Mouse (Mus musculus): Measurements from ENCODE around the gene Psma6. TPM values are rescaled to one million over a fixed set of nuclear protein-coding genes. Genes with fewer than 3 reads are reported as not detected.

Psma6 gene
- total and polyA plus RNA-seq, 3 experiments, result 255 to 309 TPM; not detected in 1

GRCm38 (mm10) chr12:55389132-55390081 lies 5.4 kb downstream of the Psma6 start:
- Histone ChIP-seq H3K9ac (ENCODE audit: control insufficient read depth, low read depth, low read length, poor library complexity, severe bottlenecking) (peak overlapping the region; percentile 56), H3K27me3 (ENCODE audit: control insufficient read depth in 1 of 2, insufficient read depth in 2 of 2, low read length in 2 of 2) (no peaks in the 10 kb centered on the region), H3K36me3 (ENCODE audit: control insufficient read depth in 1 of 2, insufficient read depth in 2 of 2, low read length in 2 of 2) (peaks cover 0 to 22% of the 10 kb centered on the region in 2 experiments; a peak in 2 of 4 replicates), H3K4me1 (ENCODE audit: control insufficient read depth in 1 of 2, insufficient read depth in 2 of 2, low read length in 2 of 2) (peaks cover 21 to 43% of the 10 kb centered on the region in 2 experiments), H3K79me2 (ENCODE audit: control insufficient read depth, insufficient read depth, low read length, poor library complexity) (no peaks in the 10 kb centered on the region), H3K4me3 (ENCODE audit: control insufficient read depth in 1 of 2, insufficient read depth in 1 of 2, low read depth in 2 of 2, low read length in 2 of 2) (peak overlapping the region; percentile 44 to 59), H3K27ac (ENCODE audit: control insufficient read depth, low read depth, low read length) (peak overlapping the region; percentile 86), H3K9me3 (replicated peaks; ENCODE audit: insufficient read depth, low read length) (no peaks in the 10 kb centered on the region)
- peak; percentile 88 for DNase-seq (ENCODE audit: low read depth, low spot score)
- TF ChIP-seq CHD1 (IDR thresholded peaks at IDR 0.05; ENCODE audit: low read depth, low read length) (no peak), MYC (IDR thresholded peaks at IDR 0.05; ENCODE audit: low read depth, low read length) (0 out of 2 replicates have a peak, but pooled peaks have one; percentile 39), MAX (IDR thresholded peaks at IDR 0.05; ENCODE audit: low read length) (peak; percentile 42), SMC3 (IDR thresholded peaks at IDR 0.05; ENCODE audit: low read depth, low read length) (no peak), TCF12 (IDR thresholded peaks at IDR 0.05; ENCODE audit: low read depth, low read length) (0 out of 2 replicates have a peak, but pooled peaks have one; percentile 5), ETS1 (IDR thresholded peaks at IDR 0.05; ENCODE audit: low read depth, low read length) (peak; percentile 61; the same call in 1 of the 2 replicates), E2F4 (IDR thresholded peaks at IDR 0.05; ENCODE audit: borderline replicate concordance, low read depth, low read length) (no peak), SIN3A (IDR thresholded peaks at IDR 0.05; ENCODE audit: low read length) (peak; percentile 60), GATA1 (IDR thresholded peaks at IDR 0.05; ENCODE audit: low read depth, low read length) (no peak), POLR2AphosphoS2 (IDR thresholded peaks at IDR 0.05; ENCODE audit: low read length) (no peak), GABPA (IDR thresholded peaks at IDR 0.05; ENCODE audit: low read depth, low read length) (no peak), ZMIZ1 (IDR thresholded peaks at IDR 0.05; ENCODE audit: low read depth, low read length) (0 out of 2 replicates have a peak, but pooled peaks have one; percentile 29), HCFC1 (IDR thresholded peaks at IDR 0.05; ENCODE audit: low read depth, low read length) (0 out of 2 replicates have a peak, but pooled peaks have one; percentile 33), MAFK (IDR thresholded peaks at IDR 0.05; ENCODE audit: borderline replicate concordance, low read depth, low read length) (no peak), UBTF (IDR thresholded peaks at IDR 0.05; ENCODE audit: borderline replicate concordance, insufficient read depth, low read depth, low read length) (no peak), NELFE (IDR thresholded peaks at IDR 0.05; ENCODE audit: low read depth, low read length) (0 out of 2 replicates have a peak, but pooled peaks have one; percentile 38), MAZ (IDR thresholded peaks at IDR 0.05; ENCODE audit: low read depth, low read length) (peak; percentile 61; the same call in 1 of the 2 replicates), RCOR1 (IDR thresholded peaks at IDR 0.05; ENCODE audit: low read depth, low read length) (peak; percentile 76; the same call in 1 of the 2 replicates), MXI1 (IDR thresholded peaks at IDR 0.05; ENCODE audit: low read depth, low read length) (peak; percentile 45), EP300 (IDR thresholded peaks at IDR 0.05; ENCODE audit: low read depth in 1 of 2, low read length in 2 of 2) (peak; percentile 45 to 88), RAD21 (IDR thresholded peaks at IDR 0.05; ENCODE audit: low read depth, low read length) (no peak)

All from MEL (cell line).